Mouse (Mus musculus): ENCODE measurements at regions not wholly inside any gene's neighbourhood (a gene's known extent, or its start where the extent isn't known, plus 50 kb on each side); places are given as distances from the start of the nearest gene placed in this dataset.

DNA sequence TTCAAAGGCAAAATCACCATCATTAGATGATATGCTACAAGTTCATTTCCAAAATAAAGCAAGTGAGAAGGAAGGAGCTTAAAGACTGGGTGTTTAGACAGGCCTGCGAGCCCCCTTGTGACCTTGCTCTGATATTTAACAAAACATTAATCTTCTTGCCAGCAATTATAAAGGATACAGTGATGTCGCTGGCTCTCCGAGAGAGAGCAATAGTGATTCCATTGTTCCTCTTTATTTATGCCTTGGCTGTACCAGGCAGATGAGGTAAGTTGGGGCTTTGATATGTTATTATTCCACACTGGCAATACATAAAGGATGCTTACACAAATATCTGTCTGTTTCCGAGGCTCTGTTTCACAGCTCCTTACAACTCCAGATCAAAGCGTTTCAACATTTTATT is 197.7 kb upstream of the Sall1 start:
- TF ChIP-seq CTCF (IDR thresholded peaks at IDR 0.05; ENCODE audit: extremely low read depth, insufficient read length, insufficient replicate concordance, low read depth, low read length) (no peak), POLR2A (IDR thresholded peaks at IDR 0.05; ENCODE audit: low read depth, low read length) (no peak)

Data from small intestine, adult 2 months (tissue).